Mouse (Mus musculus): ENCODE measurements around the gene Rft1. TPM values are rescaled to one million over a fixed set of nuclear protein-coding genes. Genes with fewer than 3 reads are reported as not detected.

Gene Rft1
- polyA plus RNA-seq, 1 experiment = 17.6 TPM

GRCm38 (mm10) chr14:30630811-30631576, 23.2 kb upstream of the Rft1 start:
- no peaks in the 10 kb centered on the region for H3K27me3 ChIP-seq (replicated peaks; ENCODE audit: control insufficient read depth, insufficient read depth, low read length)
- WGBS = 50% methylated on average over 5 of the region's 5 CpGs
- peak; percentile 79 for DNase-seq
- H3K4me1 ChIP-seq (ENCODE audit: control insufficient read depth, insufficient read depth, low read length) = peaks cover 43% of the 10 kb centered on the region
- no peak for TF ChIP-seq POLR2A (IDR thresholded peaks at IDR 0.05; ENCODE audit: low read depth, low read length)
- no peak for TF ChIP-seq CTCF (conservative IDR thresholded peaks at IDR 0.05; ENCODE audit: insufficient read depth, insufficient read length, low read depth, low read length)
- H3K36me3 ChIP-seq (ENCODE audit: control insufficient read depth, insufficient read depth, low read length) = no peaks in the 10 kb centered on the region
- no peak overlapping the region for H3K4me3 ChIP-seq (ENCODE audit: insufficient read depth, low read depth, low read length)
- H3K27ac ChIP-seq (ENCODE audit: insufficient read depth, low read depth, low read length) = peak overlapping the region; percentile 90

- TF ChIP-seq POLR2A (IDR thresholded peaks at IDR 0.05; ENCODE audit: low read depth, low read length) (no peak), CTCF (conservative IDR thresholded peaks at IDR 0.05; ENCODE audit: insufficient read depth, insufficient read length, low read depth, low read length) (no peak)
- no peak overlapping the region for H3K4me3 ChIP-seq (ENCODE audit: insufficient read depth, low read depth, low read length)
- H3K27me3 ChIP-seq (replicated peaks; ENCODE audit: control insufficient read depth, insufficient read depth, low read length) = no peaks in the 10 kb centered on the region
- no peaks in the 10 kb centered on the region for H3K36me3 ChIP-seq (ENCODE audit: control insufficient read depth, insufficient read depth, low read length)
- peaks cover 47% of the 10 kb centered on the region for H3K4me1 ChIP-seq (ENCODE audit: control insufficient read depth, insufficient read depth, low read length)
- H3K27ac ChIP-seq (ENCODE audit: insufficient read depth, low read depth, low read length) = peak overlapping the region; percentile 90
- 70% methylated on average over 2 of the region's 2 CpGs for WGBS
- DNase-seq = no peak
Measured at GRCm38 (mm10) chr14:30631834-30632233, 22.3 kb upstream of the Rft1 start.

GRCm38 (mm10) chr14:30633708-30634107, 20.5 kb upstream of the Rft1 start:
- H3K4me1 ChIP-seq (ENCODE audit: control insufficient read depth, insufficient read depth, low read length) = peaks cover 56% of the 10 kb centered on the region
- H3K4me3 ChIP-seq (ENCODE audit: insufficient read depth, low read depth, low read length) = no peak overlapping the region
- H3K27me3 ChIP-seq (replicated peaks; ENCODE audit: control insufficient read depth, insufficient read depth, low read length) = no peaks in the 10 kb centered on the region
- DNase-seq = no peak
- peak overlapping the region; percentile 91 for H3K27ac ChIP-seq (ENCODE audit: insufficient read depth, low read depth, low read length)
- no peak for TF ChIP-seq CTCF (conservative IDR thresholded peaks at IDR 0.05; ENCODE audit: insufficient read depth, insufficient read length, low read depth, low read length)
- no peaks in the 10 kb centered on the region for H3K36me3 ChIP-seq (ENCODE audit: control insufficient read depth, insufficient read depth, low read length)
- WGBS = 53% methylated on average over 7 of the region's 7 CpGs

- Histone ChIP-seq H3K4me1 (ENCODE audit: control insufficient read depth, insufficient read depth, low read length) (peaks cover 56% of the 10 kb centered on the region), H3K27ac (ENCODE audit: insufficient read depth, low read depth, low read length) (peak overlapping the region; percentile 91), H3K36me3 (ENCODE audit: control insufficient read depth, insufficient read depth, low read length) (no peaks in the 10 kb centered on the region), H3K4me3 (ENCODE audit: insufficient read depth, low read depth, low read length) (no peak overlapping the region), H3K27me3 (replicated peaks; ENCODE audit: control insufficient read depth, insufficient read depth, low read length) (no peaks in the 10 kb centered on the region)
- DNase-seq = peak; percentile 80
- WGBS = 50% methylated on average over 1 of the region's 1 CpGs
- TF ChIP-seq POLR2A (IDR thresholded peaks at IDR 0.05; ENCODE audit: low read depth, low read length) = no peak
- no peak for TF ChIP-seq CTCF (conservative IDR thresholded peaks at IDR 0.05; ENCODE audit: insufficient read depth, insufficient read length, low read depth, low read length)
Measured at GRCm38 (mm10) chr14:30634418-30634817, 19.7 kb upstream of the Rft1 start.

GRCm38 (mm10) chr14:30635219-30635910, 18.8 kb upstream of the Rft1 start:
- Histone ChIP-seq H3K27ac (ENCODE audit: insufficient read depth, low read depth, low read length) (peak overlapping the region; percentile 91), H3K36me3 (ENCODE audit: control insufficient read depth, insufficient read depth, low read length) (no peaks in the 10 kb centered on the region), H3K4me3 (ENCODE audit: insufficient read depth, low read depth, low read length) (no peak overlapping the region), H3K4me1 (ENCODE audit: control insufficient read depth, insufficient read depth, low read length) (peaks cover 51% of the 10 kb centered on the region), H3K27me3 (replicated peaks; ENCODE audit: control insufficient read depth, insufficient read depth, low read length) (no peaks in the 10 kb centered on the region)
- WGBS = 52% methylated on average over 13 of the region's 13 CpGs
- TF ChIP-seq CTCF (conservative IDR thresholded peaks at IDR 0.05; ENCODE audit: insufficient read depth, insufficient read length, low read depth, low read length) = no peak
- TF ChIP-seq POLR2A (IDR thresholded peaks at IDR 0.05; ENCODE audit: low read depth, low read length) = no peak
- peak; percentile 95 for DNase-seq

- 49% methylated on average over 9 of the region's 9 CpGs for WGBS
- no peak for DNase-seq
- TF ChIP-seq POLR2A (IDR thresholded peaks at IDR 0.05; ENCODE audit: low read depth, low read length) (no peak), CTCF (conservative IDR thresholded peaks at IDR 0.05; ENCODE audit: insufficient read depth, insufficient read length, low read depth, low read length) (no peak)
Measured at GRCm38 (mm10) chr14:30636499-30636898, 17.7 kb upstream of the Rft1 start.

GRCm38 (mm10) chr14:30637087-30637486, 17.1 kb upstream of the Rft1 start:
- Histone ChIP-seq H3K27me3 (replicated peaks; ENCODE audit: control insufficient read depth, insufficient read depth, low read length) (no peaks in the 10 kb centered on the region), H3K36me3 (ENCODE audit: control insufficient read depth, insufficient read depth, low read length) (no peaks in the 10 kb centered on the region), H3K27ac (ENCODE audit: insufficient read depth, low read depth, low read length) (peak overlapping the region; percentile 90), H3K4me3 (ENCODE audit: insufficient read depth, low read depth, low read length) (no peak overlapping the region), H3K4me1 (ENCODE audit: control insufficient read depth, insufficient read depth, low read length) (peaks cover 51% of the 10 kb centered on the region)
- TF ChIP-seq POLR2A (IDR thresholded peaks at IDR 0.05; ENCODE audit: low read depth, low read length) (no peak), CTCF (conservative IDR thresholded peaks at IDR 0.05; ENCODE audit: insufficient read depth, insufficient read length, low read depth, low read length) (no peak)
- 33% methylated on average over 2 of the region's 2 CpGs for WGBS
- DNase-seq = peak; percentile 92

More at GRCm38 (mm10) chr14:30636499-30636898, 17.7 kb upstream of the Rft1 start:
- Histone ChIP-seq H3K27me3 (replicated peaks; ENCODE audit: control insufficient read depth, insufficient read depth, low read length) (no peaks in the 10 kb centered on the region), H3K36me3 (ENCODE audit: control insufficient read depth, insufficient read depth, low read length) (no peaks in the 10 kb centered on the region), H3K27ac (ENCODE audit: insufficient read depth, low read depth, low read length) (peak overlapping the region; percentile 90), H3K4me3 (ENCODE audit: insufficient read depth, low read depth, low read length) (no peak overlapping the region), H3K4me1 (ENCODE audit: control insufficient read depth, insufficient read depth, low read length) (peaks cover 51% of the 10 kb centered on the region)

Data from kidney, adult 2 months (tissue).